Mouse (Mus musculus): Measurements from ENCODE around the gene Cog7. TPM values are rescaled to one million over a fixed set of nuclear protein-coding genes. Genes with fewer than 3 reads are reported as not detected.

The Cog7 gene
- polyA plus RNA-seq, 1 experiment from 2014 or later, result 33.9 TPM

DNA sequence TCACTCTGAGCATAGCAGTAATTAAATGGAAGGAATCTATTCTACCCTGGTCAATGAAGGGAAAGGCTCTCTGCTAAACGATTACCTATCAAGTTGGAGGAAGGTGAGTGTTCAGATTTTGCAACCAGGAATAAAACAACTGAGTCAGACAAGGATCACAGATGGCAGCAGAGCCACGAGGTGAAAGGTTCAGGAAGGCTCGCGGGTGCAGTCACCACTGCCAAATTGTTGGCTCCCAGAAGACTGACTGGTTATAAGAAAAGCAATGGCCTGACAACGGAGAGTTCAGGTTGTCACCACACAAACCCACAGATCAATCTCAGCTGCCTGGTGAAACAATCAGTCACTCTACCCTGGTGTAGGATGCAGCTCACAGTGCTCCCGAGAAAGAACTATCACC is 135.5 kb downstream of the Cog7 start:
- Histone ChIP-seq H3K27me3 (replicated peaks; ENCODE audit: control insufficient read depth, insufficient read depth, low read length) (no peaks in the 10 kb centered on the region), H3K9me3 (ENCODE audit: control insufficient read depth, low read length) (no peaks in the 10 kb centered on the region), H3K27ac (ENCODE audit: low read depth, low read length) (no peak overlapping the region), H3K9ac (ENCODE audit: low read depth, low read length) (no peak overlapping the region), H3K4me3 (ENCODE audit: low read length) (no peak overlapping the region), H3K4me2 (ENCODE audit: low read length) (no peak overlapping the region), H3K4me1 (ENCODE audit: control insufficient read depth, insufficient read depth, low read depth, low read length) (no peaks in the 10 kb centered on the region), H3K36me3 (ENCODE audit: control insufficient read depth, insufficient read depth, low read length) (no peaks in the 10 kb centered on the region)
- no peak for ATAC-seq
- WGBS, result 71% methylated on average over 6 of the region's 6 CpGs

DNA sequence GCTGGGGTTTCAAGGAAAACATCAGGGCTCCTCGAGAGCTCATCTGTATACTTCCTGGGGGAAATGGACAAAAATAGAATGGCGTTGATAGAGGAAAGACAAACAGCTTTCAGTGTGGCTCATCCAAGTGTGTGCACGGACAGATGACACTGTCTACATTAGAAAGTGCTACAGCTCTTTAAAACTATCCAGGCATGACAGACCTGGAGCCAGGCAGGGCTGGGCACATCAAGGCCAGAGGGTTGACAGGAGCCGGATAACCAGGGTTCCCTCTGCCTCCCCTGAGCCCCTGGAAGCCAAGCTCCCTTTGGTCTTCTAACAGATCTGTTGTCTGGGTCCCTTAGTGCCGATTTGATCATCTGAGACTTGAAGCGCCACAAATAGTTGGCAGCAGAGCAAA is 139.3 kb downstream of the Cog7 start:
- no peak overlapping the region for H3K4me3 ChIP-seq (ENCODE audit: low read length)
- no peaks in the 10 kb centered on the region for H3K36me3 ChIP-seq (ENCODE audit: control insufficient read depth, insufficient read depth, low read length)
- no peak for ATAC-seq
- H3K27ac ChIP-seq (ENCODE audit: low read depth, low read length), result no peak overlapping the region
- no peaks in the 10 kb centered on the region for H3K27me3 ChIP-seq (replicated peaks; ENCODE audit: control insufficient read depth, insufficient read depth, low read length)
- H3K4me2 ChIP-seq (ENCODE audit: low read length), result no peak overlapping the region
- no peak overlapping the region for H3K9ac ChIP-seq (ENCODE audit: low read depth, low read length)
- H3K9me3 ChIP-seq (ENCODE audit: control insufficient read depth, low read length), result no peaks in the 10 kb centered on the region
- WGBS, result 74% methylated on average over 6 of the region's 6 CpGs
- H3K4me1 ChIP-seq (ENCODE audit: control insufficient read depth, insufficient read depth, low read depth, low read length), result no peaks in the 10 kb centered on the region

DNA sequence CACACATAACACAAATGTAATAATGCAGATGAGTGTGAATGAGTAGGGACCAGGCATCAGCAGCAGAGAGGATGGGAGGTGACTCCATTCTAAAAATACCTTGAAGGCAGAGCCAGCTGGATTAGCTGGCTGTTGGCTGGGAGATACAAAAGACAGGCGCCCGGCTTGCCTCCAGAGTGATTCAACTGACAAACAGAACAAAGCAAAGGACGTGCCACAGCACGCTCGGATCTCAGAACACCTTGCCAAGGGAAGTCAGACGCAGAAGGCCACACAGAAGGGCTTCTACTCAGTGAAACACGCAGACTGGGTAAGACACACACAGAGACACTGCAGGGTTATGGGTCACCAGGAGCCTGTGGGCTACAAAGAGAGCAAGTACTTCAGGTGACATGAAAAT is 140.7 kb downstream of the Cog7 start:
- ATAC-seq, result no peak
- H3K4me3 ChIP-seq (ENCODE audit: low read length), result no peak overlapping the region
- no peaks in the 10 kb centered on the region for H3K9me3 ChIP-seq (ENCODE audit: control insufficient read depth, low read length)
- no peaks in the 10 kb centered on the region for H3K4me1 ChIP-seq (ENCODE audit: control insufficient read depth, insufficient read depth, low read depth, low read length)
- no peaks in the 10 kb centered on the region for H3K27me3 ChIP-seq (replicated peaks; ENCODE audit: control insufficient read depth, insufficient read depth, low read length)
- H3K27ac ChIP-seq (ENCODE audit: low read depth, low read length), result no peak overlapping the region
- no peak overlapping the region for H3K9ac ChIP-seq (ENCODE audit: low read depth, low read length)
- H3K4me2 ChIP-seq (ENCODE audit: low read length), result no peak overlapping the region
- WGBS, result 56% methylated on average over 7 of the region's 7 CpGs
- H3K36me3 ChIP-seq (ENCODE audit: control insufficient read depth, insufficient read depth, low read length), result no peaks in the 10 kb centered on the region

DNA sequence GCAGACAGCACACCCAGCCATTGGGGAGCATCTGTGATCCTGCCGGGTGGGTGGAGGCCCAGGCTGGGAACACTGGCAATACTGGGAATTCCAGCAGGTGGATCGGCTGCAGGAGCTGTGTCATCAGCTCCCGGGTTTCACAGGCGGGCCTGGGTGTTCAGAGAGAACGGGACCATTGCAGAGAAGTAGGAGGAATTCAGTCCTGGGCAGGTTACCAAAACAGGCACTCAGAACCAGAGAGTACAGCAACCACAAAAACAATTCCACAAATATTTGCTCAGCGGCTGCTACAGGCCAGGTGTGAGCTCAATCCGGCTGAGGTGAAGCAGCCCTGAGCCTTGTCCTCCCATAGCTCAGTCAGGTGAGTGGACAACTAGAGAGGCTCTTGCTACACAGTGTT is 144.7 kb downstream of the Cog7 start:
- Histone ChIP-seq H3K9me3 (ENCODE audit: control insufficient read depth, low read length) (0 out of 2 replicates have a peak, but pooled peaks cover 3% of the 10 kb centered on the region), H3K4me2 (ENCODE audit: low read length) (no peak overlapping the region), H3K9ac (ENCODE audit: low read depth, low read length) (no peak overlapping the region), H3K27me3 (replicated peaks; ENCODE audit: control insufficient read depth, insufficient read depth, low read length) (no peaks in the 10 kb centered on the region), H3K27ac (ENCODE audit: low read depth, low read length) (no peak overlapping the region), H3K36me3 (ENCODE audit: control insufficient read depth, insufficient read depth, low read length) (no peaks in the 10 kb centered on the region), H3K4me3 (ENCODE audit: low read length) (no peak overlapping the region), H3K4me1 (ENCODE audit: control insufficient read depth, insufficient read depth, low read depth, low read length) (no peaks in the 10 kb centered on the region)
- WGBS, result 92% methylated on average over 7 of the region's 7 CpGs
- no peak for ATAC-seq

DNA sequence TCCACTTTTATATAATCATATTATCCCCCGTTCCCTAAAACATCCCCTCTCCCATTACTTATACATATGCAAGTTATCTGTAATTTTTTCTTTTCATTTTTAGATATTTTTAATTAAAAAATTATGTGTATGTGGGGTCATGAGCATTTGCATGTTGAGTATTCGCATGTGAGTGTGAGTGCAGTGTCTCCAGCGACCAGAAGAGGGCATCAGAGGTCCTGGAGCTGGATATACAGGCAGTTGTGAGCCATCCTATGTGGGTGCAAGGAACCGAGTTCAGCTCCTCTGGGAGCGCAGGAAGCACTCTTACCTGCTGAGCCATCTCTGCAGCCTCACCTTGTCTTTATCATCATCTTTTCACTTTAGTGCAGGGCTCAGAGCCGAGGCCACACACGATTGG is 146.1 kb downstream of the Cog7 start:
- Histone ChIP-seq H3K9ac (ENCODE audit: low read depth, low read length) (no peak overlapping the region), H3K4me1 (ENCODE audit: control insufficient read depth, insufficient read depth, low read depth, low read length) (no peaks in the 10 kb centered on the region), H3K9me3 (ENCODE audit: control insufficient read depth, low read length) (0 out of 2 replicates have a peak, but pooled peaks cover 3% of the 10 kb centered on the region), H3K36me3 (ENCODE audit: control insufficient read depth, insufficient read depth, low read length) (no peaks in the 10 kb centered on the region), H3K27me3 (replicated peaks; ENCODE audit: control insufficient read depth, insufficient read depth, low read length) (no peaks in the 10 kb centered on the region), H3K27ac (ENCODE audit: low read depth, low read length) (no peak overlapping the region), H3K4me2 (ENCODE audit: low read length) (no peak overlapping the region), H3K4me3 (ENCODE audit: low read length) (no peak overlapping the region)
- no peak for ATAC-seq
- 85% methylated on average over 7 of the region's 7 CpGs for WGBS

Other genes with a start within 250 kb of the Cog7 start
- gene Scnn1g, start 247.2 kb downstream of the Cog7 start, polyA plus RNA-seq (2015; fragmentation: Nextera tagmentation; extraction: Ambion mirVana), result 0.11 TPM in 1 of 2 replicates, not detected in the other
- 0.20 and 0.29 TPM in 2 replicates for gene Scnn1b, start 116.7 kb downstream of the Cog7 start, polyA plus RNA-seq (2015; fragmentation: Nextera tagmentation; extraction: Ambion mirVana)
- 46.5 and 51.4 TPM in 2 replicates for gene Gga2, start 39.5 kb upstream of the Cog7 start, polyA plus RNA-seq (2015; fragmentation: Nextera tagmentation; extraction: Ambion mirVana)
- gene Ubfd1, start 85.5 kb upstream of the Cog7 start, polyA plus RNA-seq (2015; fragmentation: Nextera tagmentation; extraction: Ambion mirVana), result 71.2 and 75.7 TPM in 2 replicates
- gene Ears2, start 85.6 kb upstream of the Cog7 start, polyA plus RNA-seq (2015; fragmentation: Nextera tagmentation; extraction: Ambion mirVana), result 8.7 and 9.6 TPM in 2 replicates
- gene Ndufab1, start 120.2 kb upstream of the Cog7 start, polyA plus RNA-seq (2015; fragmentation: Nextera tagmentation; extraction: Ambion mirVana), result 694 and 758 TPM in 2 replicates
- gene Palb2, start 151.3 kb upstream of the Cog7 start, polyA plus RNA-seq (2015; fragmentation: Nextera tagmentation; extraction: Ambion mirVana), result 3.8 and 5.3 TPM in 2 replicates
- gene Dctn5, start 151.3 kb upstream of the Cog7 start, polyA plus RNA-seq (2015; fragmentation: Nextera tagmentation; extraction: Ambion mirVana), result 165 and 167 TPM in 2 replicates
- gene Plk1, start 177.7 kb upstream of the Cog7 start, polyA plus RNA-seq (2015; fragmentation: Nextera tagmentation; extraction: Ambion mirVana), result 19.6 and 26.6 TPM in 2 replicates
- 1.8 and 1.9 TPM in 2 replicates for gene Ern2, start 204.5 kb upstream of the Cog7 start, polyA plus RNA-seq (2015; fragmentation: Nextera tagmentation; extraction: Ambion mirVana)
- 0.75 and 1.2 TPM in 2 replicates for gene Chp2, start 237.8 kb upstream of the Cog7 start, polyA plus RNA-seq (2015; fragmentation: Nextera tagmentation; extraction: Ambion mirVana)

Measured in hindbrain, embryonic 16.5 days (tissue).